Mouse (Mus musculus) stomach, embryonic 15.5 days (tissue): Measurements from ENCODE around the gene Nckap1. TPM values are rescaled to one million over a fixed set of nuclear protein-coding genes. Genes with fewer than 3 reads are reported as not detected.

ENCODE experiments used
- ATAC-seq: fragments of 200-750 bp; cut with Nextera tagmentation; 2 replicates; pipeline ENCODE4 v1.8.0; 2017; ENCODE audit warnings: low read depth, moderate number of reproducible peaks, moderate TSS enrichment; ENCODE audit not compliant: insufficient read depth, low FRiP score
- H3K27ac ChIP-seq: fragments of 300-500 bp; sonication (generic); 2 replicates; pipeline ENCODE4 v1.5.1; 2015; ENCODE audit warnings: mild to moderate bottlenecking, inconsistent platforms
- H3K27me3 ChIP-seq: fragments of 300-500 bp; sonication (generic); replicated peaks from 2 replicates; pipeline ENCODE4 v1.6.1; 2015; ENCODE audit warnings: inconsistent platforms
- H3K36me3 ChIP-seq: fragments of 300-500 bp; sonication (generic); 2 replicates; pipeline ENCODE4 v1.6.1; 2015; ENCODE audit warnings: inconsistent platforms
- H3K4me1 ChIP-seq: fragments of 300-500 bp; sonication (generic); 2 replicates; pipeline ENCODE4 v1.6.1; 2015; ENCODE audit warnings: inconsistent platforms
- H3K4me2 ChIP-seq: fragments of 300-500 bp; sonication (generic); 2 replicates; pipeline ENCODE4 v1.6.1; 2015; ENCODE audit warnings: mild to moderate bottlenecking, inconsistent platforms
- H3K4me3 ChIP-seq: fragments of 300-500 bp; sonication (generic); replicated peaks from 2 replicates; pipeline ENCODE4 v1.5.1; 2015; ENCODE audit warnings: inconsistent platforms
- H3K9ac ChIP-seq: fragments of 300-500 bp; sonication (generic); 2 replicates; pipeline ENCODE4 v1.6.1; 2015; ENCODE audit warnings: inconsistent platforms
- H3K9me3 ChIP-seq: fragments of 300-500 bp; sonication (generic); 2 replicates; pipeline ENCODE4 v1.6.1; 2016; ENCODE audit warnings: inconsistent platforms
- WGBS: fragments of 180-500 bp; shearing (Covaris S2); methylation state at CpG from one replicate; pipeline ENCODE4 v1.1.7; 2015; 5-methylcytosine and 5-hydroxymethylcytosine counted together
- polyA plus RNA-seq: library from polyadenylated mRNA; unstranded; fragments of >200 nt; fragmentation: Nextera tagmentation; extraction: Ambion mirVana; gene quantifications from 2 replicates; pipeline ENCODE4 v1.2.1, GENCODE M21; 2015

Nckap1 gene
- 69.8 and 74.4 TPM in 2 replicates for polyA plus RNA-seq

GRCm38 (mm10) chr2:80581043-80581711, at the start of gene Nckap1:
TSS of gene Nckap1 (minus strand) at chr2:80581380.
- Histone ChIP-seq H3K36me3 (no peaks in the 10 kb centered on the region), H3K4me3 (peak within 1 kb of the TSS; percentile 89), H3K9me3 (no peaks in the 10 kb centered on the region), H3K4me1 (peaks cover 11% of the 10 kb centered on the region; the same call in 1 of the 2 replicates), H3K27ac (peak within 1 kb of the TSS; percentile 99), H3K27me3 (no peaks in the 10 kb centered on the region), H3K4me2 (peak within 1 kb of the TSS; percentile 56), H3K9ac (peak within 1 kb of the TSS; percentile 95)
- WGBS: under 1% methylated on average over 58 of the region's 88 CpGs
- peak; percentile 95 for ATAC-seq

- Histone ChIP-seq H3K9ac (no peak overlapping the region), H3K9me3 (no peaks in the 10 kb centered on the region), H3K4me1 (no peaks in the 10 kb centered on the region), H3K4me2 (no peak overlapping the region), H3K27ac (no peak overlapping the region), H3K27me3 (no peaks in the 10 kb centered on the region), H3K36me3 (peaks cover 11% of the 10 kb centered on the region; the same call in 1 of the 2 replicates), H3K4me3 (no peak overlapping the region)
- no peak for ATAC-seq
- WGBS: 96% methylated on average over 4 of the region's 4 CpGs
Measured at GRCm38 (mm10) chr2:80624523-80624922, 43.3 kb upstream of the Nckap1 start.

- Histone ChIP-seq H3K4me1 (0 out of 2 replicates have a peak, but pooled peaks cover 4% of the 10 kb centered on the region), H3K9me3 (no peaks in the 10 kb centered on the region), H3K4me3 (no peak overlapping the region), H3K36me3 (peaks cover 9% of the 10 kb centered on the region; the same call in 1 of the 2 replicates), H3K9ac (no peak overlapping the region), H3K4me2 (no peak overlapping the region), H3K27me3 (no peaks in the 10 kb centered on the region), H3K27ac (no peak overlapping the region)
- ATAC-seq: no peak
- WGBS: 77% methylated on average over 3 of the region's 3 CpGs
Measured at GRCm38 (mm10) chr2:80621921-80622320, 40.7 kb upstream of the Nckap1 start.

GRCm38 (mm10) chr2:80618991-80619390, 37.8 kb upstream of the Nckap1 start:
- no peaks in the 10 kb centered on the region for H3K27me3 ChIP-seq
- H3K27ac ChIP-seq: no peak overlapping the region
- 0 out of 2 replicates have a peak, but pooled peaks cover 4% of the 10 kb centered on the region for H3K4me1 ChIP-seq
- H3K9me3 ChIP-seq: no peaks in the 10 kb centered on the region
- WGBS: 85% methylated on average over 3 of the region's 3 CpGs
- no peak for ATAC-seq
- H3K36me3 ChIP-seq: no peaks in the 10 kb centered on the region
- H3K4me3 ChIP-seq: no peak overlapping the region
- H3K4me2 ChIP-seq: no peak overlapping the region
- no peak overlapping the region for H3K9ac ChIP-seq

GRCm38 (mm10) chr2:80616854-80617737, 35.9 kb upstream of the Nckap1 start, which contains the start of the genes Dusp19 and Nup35:
TSS of gene Dusp19 (plus strand) at chr2:80617045.
TSS of gene Nup35 (plus strand) at chr2:80617236.
- no peaks in the 10 kb centered on the region for H3K9me3 ChIP-seq

GRCm38 (mm10) chr2:80612796-80613195, 31.6 kb upstream of the Nckap1 start:
- WGBS: 58% methylated on average over 2 of the region's 2 CpGs
- H3K9ac ChIP-seq: no peak overlapping the region
- no peak for ATAC-seq
- H3K9me3 ChIP-seq: no peaks in the 10 kb centered on the region
- H3K4me3 ChIP-seq: no peak overlapping the region
- H3K4me1 ChIP-seq: 0 out of 2 replicates have a peak, but pooled peaks cover 1% of the 10 kb centered on the region
- no peaks in the 10 kb centered on the region for H3K36me3 ChIP-seq
- H3K27me3 ChIP-seq: no peaks in the 10 kb centered on the region
- no peak overlapping the region for H3K4me2 ChIP-seq
- H3K27ac ChIP-seq: no peak overlapping the region

More at GRCm38 (mm10) chr2:80616854-80617737, 35.9 kb upstream of the Nckap1 start, which contains the start of the genes Dusp19 and Nup35:
- Histone ChIP-seq H3K9ac (peak within 1 kb of the TSS; percentile 61), H3K4me3 (peak within 1 kb of the TSS; percentile 63), H3K4me1 (0 out of 2 replicates have a peak, but pooled peaks cover 4% of the 10 kb centered on the region), H3K27ac (peak within 1 kb of the TSS; percentile 55; the same call in 1 of the 2 replicates), H3K36me3 (no peaks in the 10 kb centered on the region), H3K4me2 (peak within 1 kb of the TSS; percentile 69), H3K27me3 (no peaks in the 10 kb centered on the region)
- WGBS: under 1% methylated on average over 21 of the region's 21 CpGs
- ATAC-seq: peak; percentile 99

GRCm38 (mm10) chr2:80612286-80612685, 31.1 kb upstream of the Nckap1 start:
- Histone ChIP-seq H3K27me3 (no peaks in the 10 kb centered on the region), H3K4me2 (no peak overlapping the region), H3K4me1 (no peaks in the 10 kb centered on the region), H3K27ac (no peak overlapping the region), H3K4me3 (no peak overlapping the region), H3K36me3 (no peaks in the 10 kb centered on the region), H3K9ac (no peak overlapping the region), H3K9me3 (no peaks in the 10 kb centered on the region)
- 46% methylated on average over 1 of the region's 1 CpGs for WGBS
- ATAC-seq: no peak

GRCm38 (mm10) chr2:80603771-80604426, 22.7 kb upstream of the Nckap1 start:
- Histone ChIP-seq H3K4me3 (no peak overlapping the region), H3K9me3 (no peaks in the 10 kb centered on the region), H3K27ac (no peak overlapping the region), H3K36me3 (no peaks in the 10 kb centered on the region), H3K9ac (no peak overlapping the region), H3K27me3 (no peaks in the 10 kb centered on the region), H3K4me1 (no peaks in the 10 kb centered on the region), H3K4me2 (no peak overlapping the region)
- 89% methylated on average over 19 of the region's 19 CpGs for WGBS
- no peak for ATAC-seq

GRCm38 (mm10) chr2:80602756-80603155, 21.6 kb upstream of the Nckap1 start:
- H3K27ac ChIP-seq: no peak overlapping the region
- no peaks in the 10 kb centered on the region for H3K27me3 ChIP-seq
- no peaks in the 10 kb centered on the region for H3K9me3 ChIP-seq
- WGBS: 92% methylated on average over 13 of the region's 13 CpGs
- no peak overlapping the region for H3K4me2 ChIP-seq
- H3K4me1 ChIP-seq: no peaks in the 10 kb centered on the region
- H3K36me3 ChIP-seq: no peaks in the 10 kb centered on the region
- H3K9ac ChIP-seq: no peak overlapping the region
- ATAC-seq: no peak
- H3K4me3 ChIP-seq: no peak overlapping the region

GRCm38 (mm10) chr2:80600611-80601010, 19.4 kb upstream of the Nckap1 start:
- H3K27ac ChIP-seq: no peak overlapping the region
- no peaks in the 10 kb centered on the region for H3K27me3 ChIP-seq
- no peaks in the 10 kb centered on the region for H3K9me3 ChIP-seq
- no peaks in the 10 kb centered on the region for H3K36me3 ChIP-seq
- no peak overlapping the region for H3K9ac ChIP-seq
- no peak for ATAC-seq
- no peak overlapping the region for H3K4me3 ChIP-seq
- no peaks in the 10 kb centered on the region for H3K4me1 ChIP-seq
- no peak overlapping the region for H3K4me2 ChIP-seq

- 87% methylated on average over 3 of the region's 3 CpGs for WGBS
- Histone ChIP-seq H3K9me3 (no peaks in the 10 kb centered on the region), H3K4me3 (no peak overlapping the region), H3K36me3 (no peaks in the 10 kb centered on the region), H3K4me1 (no peaks in the 10 kb centered on the region), H3K27ac (no peak overlapping the region), H3K27me3 (no peaks in the 10 kb centered on the region), H3K9ac (no peak overlapping the region), H3K4me2 (no peak overlapping the region)
- no peak for ATAC-seq
Measured at GRCm38 (mm10) chr2:80599850-80600249, 18.7 kb upstream of the Nckap1 start.
